Mouse (Mus musculus): Measurements from ENCODE around the gene Arhgap15. TPM values are rescaled to one million over a fixed set of nuclear protein-coding genes. Genes with fewer than 3 reads are reported as not detected.
A peak's percentile ranks its signal among the peaks of the same experiment; 100 is the strongest.

Gene Arhgap15
- total and polyA plus RNA-seq, 3 experiments, result 1.5 to 2.8 TPM; not detected in 1

DNA sequence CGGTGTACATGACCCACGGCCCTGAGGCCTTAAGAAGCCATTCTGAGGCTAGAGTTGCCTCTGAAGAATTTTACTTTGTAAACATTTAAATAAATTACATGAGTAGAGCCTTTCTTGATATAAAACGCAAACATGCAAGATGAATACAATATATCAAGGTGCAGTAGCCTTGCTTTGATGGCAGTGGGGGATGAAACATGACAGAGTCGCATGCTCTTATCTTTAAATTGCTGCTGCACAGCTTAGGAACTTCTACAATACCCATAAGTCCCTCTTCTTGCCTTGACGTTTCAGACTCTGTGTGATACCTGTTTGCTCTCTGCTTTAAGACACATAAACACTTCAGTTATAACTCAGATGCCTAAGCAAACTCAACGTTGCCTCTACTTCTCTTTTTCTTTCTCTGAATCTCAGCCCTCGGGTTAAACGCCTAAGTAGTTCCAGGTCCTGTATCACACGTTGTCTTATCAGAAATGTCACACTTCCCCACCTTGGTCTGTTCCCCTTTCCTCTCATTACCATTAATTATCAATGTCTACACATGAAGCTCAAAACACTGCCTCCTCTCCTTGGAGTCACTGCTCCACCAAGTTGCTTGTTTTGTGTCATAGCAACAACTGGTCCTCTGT is 9.3 kb upstream of the Arhgap15 start (continued):
- TF ChIP-seq ZNF384 (IDR thresholded peaks at IDR 0.05; ENCODE audit: low read depth, low read length) (peak; percentile 66; the same call in 1 of the 2 replicates), SIN3A (IDR thresholded peaks at IDR 0.05; ENCODE audit: low read length) (peak; percentile 83), GATA1 (IDR thresholded peaks at IDR 0.05; ENCODE audit: low read depth, low read length) (peak; percentile 98), POLR2A (IDR thresholded peaks at IDR 0.05; ENCODE audit: control insufficient read depth in 1 of 2, insufficient read depth in 1 of 2, low read depth in 1 of 2, low read length in 2 of 2, poor library complexity in 1 of 2) (no peak)

DNA sequence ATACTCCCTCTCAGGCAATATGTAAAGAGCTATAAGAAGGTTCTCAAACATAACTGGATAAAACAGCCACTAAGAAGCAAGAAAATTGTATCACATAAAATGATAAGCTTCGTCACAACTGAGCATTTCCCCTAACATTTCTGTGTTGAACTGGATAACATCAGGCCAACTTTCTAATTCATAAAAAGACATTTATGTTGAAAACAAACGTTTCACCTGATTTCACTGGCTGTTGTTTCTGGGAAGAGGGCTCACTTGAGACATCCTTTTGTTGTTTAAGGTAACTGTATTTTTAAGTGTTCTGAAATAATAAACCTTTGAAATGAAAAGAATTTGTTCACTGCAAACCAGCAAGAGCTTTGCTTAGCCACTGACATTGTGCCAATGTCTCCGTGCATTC is 697 bp downstream of the Arhgap15 start:
- Histone ChIP-seq H3K27me3 (ENCODE audit: control insufficient read depth in 1 of 2, insufficient read depth in 2 of 2, low read length in 2 of 2) (no peaks in the 10 kb centered on the region), H3K9ac (ENCODE audit: control insufficient read depth, low read depth, low read length, poor library complexity, severe bottlenecking) (peak overlapping the region; percentile 69), H3K36me3 (ENCODE audit: control insufficient read depth in 1 of 2, insufficient read depth in 2 of 2, low read length in 2 of 2) (peaks cover 0 to 28% of the 10 kb centered on the region in 2 experiments; a peak in 2 of 4 replicates), H3K4me1 (ENCODE audit: control insufficient read depth in 1 of 2, insufficient read depth in 2 of 2, low read length in 2 of 2) (peaks cover 10 to 15% of the 10 kb centered on the region in 2 experiments; a peak in 3 of 4 replicates), H3K27ac (ENCODE audit: control insufficient read depth, low read depth, low read length) (peak overlapping the region; percentile 57), H3K9me3 (replicated peaks; ENCODE audit: insufficient read depth, low read length) (no peaks in the 10 kb centered on the region), H3K4me3 (ENCODE audit: control insufficient read depth in 1 of 2, insufficient read depth in 1 of 2, low read depth in 2 of 2, low read length in 2 of 2) (peak overlapping the region; percentile 28 to 69; a peak in 3 of 4 replicates), H3K79me2 (ENCODE audit: control insufficient read depth, insufficient read depth, low read length, poor library complexity) (peaks cover 2% of the 10 kb centered on the region; the same call in 1 of the 2 replicates)
- DNase-seq (ENCODE audit: low read depth, low spot score), result peak; percentile 52
- TF ChIP-seq GATA1 (IDR thresholded peaks at IDR 0.05; ENCODE audit: low read depth, low read length) (peak; percentile 55; the same call in 1 of the 2 replicates), TBP (IDR thresholded peaks at IDR 0.05; ENCODE audit: low read depth, low read length) (no peak), CHD1 (IDR thresholded peaks at IDR 0.05; ENCODE audit: low read depth, low read length) (0 out of 2 replicates have a peak, but pooled peaks have one; percentile 31)

DNA sequence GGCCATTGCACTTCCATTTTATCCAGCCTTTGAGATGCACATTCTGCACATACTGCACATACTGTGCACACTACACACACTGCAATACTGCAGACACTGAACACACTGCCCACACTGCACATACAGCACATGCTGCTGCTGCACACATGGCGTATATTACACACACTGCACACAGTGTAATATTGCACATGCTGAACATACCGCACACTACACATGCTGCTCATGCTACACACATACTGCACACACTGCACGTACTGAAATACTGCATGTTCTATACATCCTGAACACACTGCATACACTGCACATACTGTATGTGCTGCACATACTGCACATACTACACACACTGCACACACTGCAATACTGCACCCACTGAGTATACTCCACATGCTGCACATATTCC is 7.3 kb downstream of the Arhgap15 start:
- no peak for TF ChIP-seq ZKSCAN1 (IDR thresholded peaks at IDR 0.05; ENCODE audit: low read depth, low read length)
- TF ChIP-seq POLR2AphosphoS5 (IDR thresholded peaks at IDR 0.05; ENCODE audit: borderline replicate concordance, low read depth, low read length), result peak; percentile 71; the same call in 1 of the 2 replicates
- H3K9ac ChIP-seq (ENCODE audit: control insufficient read depth, low read depth, low read length, poor library complexity, severe bottlenecking), result no peak overlapping the region
- H3K79me2 ChIP-seq (ENCODE audit: control insufficient read depth, insufficient read depth, low read length, poor library complexity), result peaks cover 2% of the 10 kb centered on the region; the same call in 1 of the 2 replicates
- no peak overlapping the region for H3K4me3 ChIP-seq (ENCODE audit: control insufficient read depth in 1 of 2, insufficient read depth in 1 of 2, low read depth in 2 of 2, low read length in 2 of 2)
- peaks cover 0 to 2% of the 10 kb centered on the region in 2 experiments; a peak in 1 of 4 replicates for H3K4me1 ChIP-seq (ENCODE audit: control insufficient read depth in 1 of 2, insufficient read depth in 2 of 2, low read length in 2 of 2)
- H3K9me3 ChIP-seq (replicated peaks; ENCODE audit: insufficient read depth, low read length), result no peaks in the 10 kb centered on the region
- H3K27ac ChIP-seq (ENCODE audit: control insufficient read depth, low read depth, low read length), result no peak overlapping the region
- DNase-seq (ENCODE audit: low read depth, low spot score), result no peak
- H3K36me3 ChIP-seq (ENCODE audit: control insufficient read depth in 1 of 2, insufficient read depth in 2 of 2, low read length in 2 of 2), result peaks cover 0 to 3% of the 10 kb centered on the region in 2 experiments; a peak in 2 of 4 replicates
- no peaks in the 10 kb centered on the region for H3K27me3 ChIP-seq (ENCODE audit: control insufficient read depth in 1 of 2, insufficient read depth in 2 of 2, low read length in 2 of 2)

DNA sequence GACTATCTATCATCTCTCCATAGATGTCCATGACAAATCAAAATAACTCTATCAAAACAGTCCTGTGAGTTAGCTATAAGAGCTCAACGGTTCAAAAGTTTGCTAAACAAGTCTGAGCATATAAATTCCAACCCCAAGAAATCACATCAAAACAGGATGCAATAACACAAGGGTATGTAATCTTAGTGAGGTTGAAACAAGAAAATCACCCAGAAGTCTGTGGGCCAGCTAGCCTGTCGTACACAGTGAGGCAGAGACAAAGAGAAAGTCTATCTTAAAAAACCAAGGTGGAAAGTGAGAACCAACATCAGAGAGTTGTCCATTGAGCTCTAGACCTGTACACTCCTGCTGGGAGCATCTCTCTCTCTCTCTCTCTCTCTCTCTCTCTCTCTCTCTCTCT is 8.0 kb downstream of the Arhgap15 start:
- Histone ChIP-seq H3K4me3 (ENCODE audit: control insufficient read depth in 1 of 2, insufficient read depth in 1 of 2, low read depth in 2 of 2, low read length in 2 of 2) (no peak overlapping the region), H3K27ac (ENCODE audit: control insufficient read depth, low read depth, low read length) (no peak overlapping the region), H3K36me3 (ENCODE audit: control insufficient read depth in 1 of 2, insufficient read depth in 2 of 2, low read length in 2 of 2) (peaks cover 0 to 3% of the 10 kb centered on the region in 2 experiments; a peak in 2 of 4 replicates), H3K4me1 (ENCODE audit: control insufficient read depth in 1 of 2, insufficient read depth in 2 of 2, low read length in 2 of 2) (peaks cover 0 to 2% of the 10 kb centered on the region in 2 experiments; a peak in 1 of 4 replicates), H3K27me3 (ENCODE audit: control insufficient read depth in 1 of 2, insufficient read depth in 2 of 2, low read length in 2 of 2) (no peaks in the 10 kb centered on the region), H3K9ac (ENCODE audit: control insufficient read depth, low read depth, low read length, poor library complexity, severe bottlenecking) (no peak overlapping the region), H3K79me2 (ENCODE audit: control insufficient read depth, insufficient read depth, low read length, poor library complexity) (peaks cover 2% of the 10 kb centered on the region; the same call in 1 of the 2 replicates), H3K9me3 (replicated peaks; ENCODE audit: insufficient read depth, low read length) (no peaks in the 10 kb centered on the region)
- no peak for DNase-seq (ENCODE audit: low read depth, low spot score)
- TF ChIP-seq KAT2A (conservative IDR thresholded peaks at IDR 0.05; ENCODE audit: low read depth, low read length) (no peak), CHD2 (IDR thresholded peaks at IDR 0.05; ENCODE audit: low read length) (no peak)
